Mouse (Mus musculus): ENCODE results near the gene Bptf.
"Not testable (repeated sequence)": the region's sequence is repeated elsewhere in the genome, so short reads cannot be mapped to it uniquely, and the experiment has no call there.

The Bptf gene

DNA sequence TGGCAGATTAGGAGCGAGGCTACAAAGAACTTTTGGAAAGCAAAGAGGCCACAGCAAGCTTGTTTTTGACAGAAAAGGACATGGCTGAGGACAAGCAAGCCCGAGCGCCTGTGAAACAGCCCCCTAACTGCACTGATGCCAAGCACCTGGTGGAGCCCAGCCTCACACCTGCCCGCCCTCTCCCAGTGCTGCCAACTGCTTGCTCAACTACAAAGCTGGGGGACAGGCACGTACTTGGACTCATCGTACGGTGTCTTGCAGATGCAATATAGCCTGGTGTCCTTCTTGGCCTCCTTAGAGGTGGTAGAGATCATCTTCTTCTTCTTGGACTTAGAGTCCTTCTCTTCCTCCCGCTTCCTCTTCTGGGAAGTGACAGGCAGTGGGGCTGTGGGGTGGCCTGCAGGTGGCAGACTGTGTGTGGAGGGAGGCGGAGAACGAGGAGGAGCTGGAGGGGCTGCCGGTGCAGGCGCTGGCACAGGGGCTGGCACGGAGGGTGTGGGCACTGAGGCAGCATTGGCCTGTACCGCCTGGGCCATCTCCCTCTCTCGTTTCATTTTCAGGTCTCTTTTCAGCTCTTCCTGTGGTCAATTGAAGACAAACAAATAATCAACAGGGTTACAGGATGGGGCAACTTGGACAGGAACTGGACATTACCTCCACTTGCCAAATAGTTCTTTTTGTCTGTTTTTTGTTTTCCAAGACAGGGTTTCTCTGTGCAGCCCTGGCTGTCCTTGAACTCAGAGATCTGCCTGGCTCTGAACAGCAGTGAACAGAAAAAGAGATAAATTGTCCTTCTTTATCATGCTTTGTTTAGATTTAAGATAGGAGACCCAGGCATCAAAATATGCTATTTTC is 84.9 kb downstream of the Bptf start:
- no peak for DNase-seq (ENCODE audit: low spot score)

- DNase-seq (ENCODE audit: low spot score): no peak
These were observed 86.4 kb downstream of the Bptf start for GRCm38 (mm10) chr11:107045546-107045945.

GRCm38 (mm10) chr11:107044321-107044720 is 87.6 kb downstream of the Bptf start:
- peak; percentile 95 for DNase-seq (ENCODE audit: low spot score)

- no peak for DNase-seq (ENCODE audit: low spot score)
These were observed 88.6 kb downstream of the Bptf start for GRCm38 (mm10) chr11:107043361-107043760.

GRCm38 (mm10) chr11:107041396-107041795 is 90.5 kb downstream of the Bptf start:
- no peak for DNase-seq (ENCODE audit: low spot score)

GRCm38 (mm10) chr11:107039417-107039816 is 92.5 kb downstream of the Bptf start:
- DNase-seq (ENCODE audit: low spot score): no peak

- DNase-seq (ENCODE audit: low spot score): no peak
These were observed 97.7 kb downstream of the Bptf start for GRCm38 (mm10) chr11:107034085-107034810.

- DNase-seq (ENCODE audit: low spot score): no peak
These were observed 100.3 kb downstream of the Bptf start for GRCm38 (mm10) chr11:107031635-107032034.

- no peak for DNase-seq (ENCODE audit: low spot score)
These were observed 102.4 kb downstream of the Bptf start for GRCm38 (mm10) chr11:107029536-107029935.

GRCm38 (mm10) chr11:107028754-107029153 is 103.2 kb downstream of the Bptf start:
- DNase-seq (ENCODE audit: low spot score): no peak

DNA sequence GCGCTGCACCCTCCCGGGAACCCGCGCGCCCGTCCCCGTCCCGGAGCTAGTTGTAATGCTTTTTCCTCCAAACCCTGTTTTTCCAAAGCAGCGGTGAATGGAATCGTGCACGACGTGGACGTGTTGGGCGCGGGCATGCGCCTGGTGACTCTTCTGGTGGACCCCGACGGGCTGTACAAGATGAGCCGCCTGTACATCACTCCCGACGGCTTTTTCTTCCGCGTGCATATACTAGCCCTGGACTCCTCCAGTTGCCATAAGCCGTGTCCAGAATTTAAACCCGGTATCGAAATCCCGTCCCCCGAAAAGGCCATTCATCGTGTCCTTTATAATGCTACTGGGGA is 103.7 kb downstream of the Bptf start:
- no peak for DNase-seq (ENCODE audit: low spot score)

- peak; percentile 74 for DNase-seq (ENCODE audit: low spot score)
These were observed 104.3 kb downstream of the Bptf start for GRCm38 (mm10) chr11:107027431-107028274.

DNA sequence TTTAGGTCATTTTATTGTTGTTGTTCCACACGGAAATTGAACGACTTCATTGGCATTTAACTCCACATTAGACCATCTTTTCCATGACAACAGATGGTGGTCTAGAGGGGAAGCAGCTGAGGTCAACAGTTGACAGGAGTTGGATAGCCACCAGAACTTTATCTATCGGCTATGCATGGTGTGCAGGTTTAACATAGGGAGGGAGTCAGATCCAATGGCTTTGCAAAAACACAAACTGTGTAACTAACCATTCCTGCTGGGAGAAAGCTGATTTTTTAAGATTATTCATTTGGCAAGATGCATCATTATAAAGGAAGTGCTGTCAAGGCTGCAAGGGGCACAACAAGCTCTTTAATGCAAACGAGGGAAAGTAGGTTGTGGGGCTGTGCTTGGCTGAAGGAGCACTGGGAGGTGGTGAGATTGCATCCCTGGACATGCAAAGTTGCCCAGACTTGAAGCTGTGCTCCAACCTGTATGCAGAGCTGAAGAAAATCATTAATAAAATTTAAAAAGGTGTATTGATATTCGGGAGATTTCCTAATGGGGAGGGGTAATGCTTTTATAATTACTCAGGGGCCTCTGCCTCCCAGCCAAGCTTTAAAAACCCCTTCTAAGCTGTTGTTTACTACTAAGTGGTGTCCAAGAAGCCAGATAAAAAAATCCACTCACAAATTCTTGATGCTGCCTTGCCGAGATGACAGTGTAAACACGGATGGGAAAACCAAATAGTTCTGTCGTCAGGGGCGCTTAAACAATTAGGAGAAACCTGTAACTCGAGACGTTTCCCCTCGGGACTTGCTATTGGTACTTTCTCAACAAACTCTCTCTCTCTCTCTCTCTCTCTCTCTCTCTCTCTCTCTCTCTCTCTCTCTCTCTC is 105.1 kb downstream of the Bptf start:
- DNase-seq (ENCODE audit: low spot score): no peak

DNA sequence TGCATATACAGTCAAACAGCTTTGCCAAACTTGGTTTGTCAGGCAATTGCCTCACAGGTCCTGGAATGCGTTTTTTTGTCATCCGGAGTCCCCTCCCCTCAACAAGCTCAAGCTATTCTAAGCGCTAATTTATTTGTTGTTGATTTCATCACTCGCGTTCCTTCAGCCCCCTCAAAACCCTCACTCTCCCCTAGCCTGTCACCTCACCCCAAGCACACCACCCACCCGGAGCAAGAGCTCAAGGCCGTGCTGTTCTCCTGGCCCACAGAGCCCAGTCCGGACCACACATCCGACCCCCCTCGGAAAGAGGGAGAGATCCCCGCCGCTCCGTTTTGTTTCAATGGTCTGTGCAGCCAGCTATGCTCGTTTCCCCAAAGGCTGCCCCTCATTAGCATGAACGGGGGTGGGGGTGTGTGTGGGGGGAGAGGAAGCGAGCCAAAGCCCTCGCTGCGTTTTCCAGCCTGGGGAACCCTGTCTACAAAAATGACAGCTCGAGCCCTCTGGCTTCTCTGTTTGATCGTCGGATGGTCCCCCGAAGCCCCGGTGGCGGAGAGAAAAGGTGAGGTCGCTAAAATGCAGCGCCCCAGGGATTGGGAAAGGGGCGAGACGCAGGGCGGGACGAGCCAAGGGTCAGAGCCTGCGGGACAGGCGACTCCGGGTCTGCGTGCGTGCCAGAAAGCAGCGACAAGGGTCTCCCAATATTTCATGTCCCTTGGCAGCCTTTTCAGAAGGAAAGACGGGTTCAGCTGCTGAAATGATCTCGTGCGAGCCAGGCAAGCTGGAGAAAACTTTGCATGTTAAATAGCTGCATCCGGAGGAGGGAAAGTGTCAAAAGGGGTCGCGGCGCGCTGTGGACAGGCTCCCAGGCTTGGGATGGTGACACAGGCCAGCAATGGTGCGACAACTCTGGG is 106.3 kb downstream of the Bptf start, which contains the start of gene 1810010H24Rik:
TSS of gene 1810010H24Rik (plus strand) at position 271 of the 911 bp plus-strand sequence.
- no peak for DNase-seq (ENCODE audit: low spot score)

DNA sequence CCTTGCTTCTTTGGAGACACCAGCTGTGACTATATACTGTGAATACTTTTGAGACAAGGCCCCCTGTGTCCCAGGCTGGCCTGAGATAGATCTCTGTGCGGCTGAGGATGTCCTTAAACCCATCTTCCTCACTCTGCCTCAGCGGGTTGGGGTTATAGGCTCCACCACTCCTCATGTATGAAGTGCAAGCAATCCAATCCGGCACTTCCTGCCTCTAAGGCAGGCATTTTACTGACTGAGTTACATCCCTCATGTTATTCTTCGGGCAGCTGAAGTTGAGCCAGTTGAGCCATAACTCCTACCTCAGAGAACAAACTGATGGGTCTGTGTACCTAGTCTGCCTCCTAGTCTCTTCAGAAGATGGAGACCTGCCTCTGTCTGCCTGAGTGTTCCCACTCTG is 107.5 kb downstream of the Bptf start:
- DNase-seq (ENCODE audit: low spot score): no peak

- DNase-seq (ENCODE audit: low spot score): no peak
These were observed 109.8 kb downstream of the Bptf start for GRCm38 (mm10) chr11:107022050-107022683.

DNA sequence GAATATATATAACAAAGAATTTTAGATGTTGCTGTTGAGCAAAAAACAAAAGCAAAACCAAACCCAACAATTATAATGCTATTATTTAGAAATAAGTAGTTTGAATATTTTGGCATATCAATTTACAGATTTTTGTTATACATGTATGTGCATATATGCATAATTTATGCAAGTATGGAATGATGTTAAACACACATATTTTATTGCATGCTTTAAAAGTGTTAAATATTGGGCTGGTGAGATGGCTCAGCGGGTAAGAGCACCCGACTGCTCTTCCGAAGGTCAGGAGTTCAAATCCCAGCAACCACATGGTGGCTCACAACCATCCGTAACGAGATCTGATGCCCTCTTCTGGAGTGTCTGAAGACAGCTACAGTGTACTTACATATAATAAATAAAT is 112.2 kb downstream of the Bptf start:
- DNase-seq (ENCODE audit: low spot score): not testable (repeated sequence)

DNA sequence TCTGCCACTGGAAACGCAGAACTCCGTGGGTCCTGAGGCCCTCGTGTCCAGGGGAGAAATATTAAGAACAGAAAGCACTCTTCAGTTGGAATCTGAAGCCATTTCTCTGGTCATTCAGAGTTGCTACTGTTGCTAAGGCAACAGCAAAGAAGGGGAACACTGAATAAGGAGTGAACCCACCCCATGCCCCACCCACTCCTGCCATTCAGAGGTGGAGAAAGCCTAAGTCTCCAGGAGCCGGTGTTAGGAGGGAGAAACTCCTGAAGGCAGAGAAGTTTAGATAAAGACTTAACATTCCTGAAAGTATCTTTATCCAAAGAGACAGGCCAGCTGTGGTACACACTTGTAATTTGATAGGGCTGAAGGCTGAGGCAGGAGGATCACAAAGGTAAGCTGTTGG is 112.6 kb downstream of the Bptf start:
- DNase-seq (ENCODE audit: low spot score): no peak

DNA sequence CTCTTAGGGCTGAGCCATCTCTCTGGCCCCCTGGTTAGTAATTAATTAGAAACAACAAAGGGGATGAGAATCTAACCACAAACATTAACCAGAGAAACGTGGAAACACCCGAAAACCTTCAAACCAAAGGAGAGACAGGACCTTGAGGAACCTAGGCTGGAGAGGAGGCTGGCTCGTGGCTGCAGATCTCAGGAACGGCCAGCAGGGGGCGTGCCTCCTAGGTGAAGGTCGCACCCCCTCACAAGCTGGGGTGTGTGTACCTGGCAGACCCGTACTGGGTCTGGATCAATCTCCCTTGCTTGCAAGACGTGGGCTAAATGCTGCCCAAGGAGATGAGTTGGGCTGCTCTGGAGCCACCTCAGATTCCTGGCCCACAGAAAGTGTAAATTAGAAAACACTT is 113.3 kb downstream of the Bptf start:
- peak; percentile 37 for DNase-seq (ENCODE audit: low spot score)

Data from c-Kit-positive CD71-positive TER-119-positive erythroid progenitor cells, embryonic 14.5 days (primary cell).